Mouse (Mus musculus): ENCODE measurements around the gene Esr1.
"Not testable (repeated sequence)": the region's sequence is repeated elsewhere in the genome, so short reads cannot be mapped to it uniquely, and the experiment has no call there.

Gene Esr1

DNA sequence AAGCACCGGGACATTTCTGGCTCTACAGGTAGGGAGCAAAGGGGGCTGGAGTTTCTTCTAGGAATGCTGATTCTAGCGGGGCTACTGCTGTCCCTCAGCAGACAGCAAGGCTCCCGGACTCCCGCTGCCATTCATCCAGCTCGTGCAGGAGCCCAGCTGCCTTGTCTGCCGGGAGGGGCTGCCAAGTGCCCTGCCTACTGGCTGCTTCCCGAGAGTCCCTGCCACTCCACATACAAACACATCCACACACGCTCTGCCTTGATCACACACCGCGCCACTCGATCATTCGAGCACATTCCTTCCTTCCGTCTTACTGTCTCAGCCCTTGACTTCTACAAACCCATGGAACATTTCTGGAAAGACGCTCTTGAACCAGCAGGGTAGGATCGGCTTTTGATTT is 98.5 kb downstream of the Esr1 start:
- DNase-seq = peak; percentile 2

DNA sequence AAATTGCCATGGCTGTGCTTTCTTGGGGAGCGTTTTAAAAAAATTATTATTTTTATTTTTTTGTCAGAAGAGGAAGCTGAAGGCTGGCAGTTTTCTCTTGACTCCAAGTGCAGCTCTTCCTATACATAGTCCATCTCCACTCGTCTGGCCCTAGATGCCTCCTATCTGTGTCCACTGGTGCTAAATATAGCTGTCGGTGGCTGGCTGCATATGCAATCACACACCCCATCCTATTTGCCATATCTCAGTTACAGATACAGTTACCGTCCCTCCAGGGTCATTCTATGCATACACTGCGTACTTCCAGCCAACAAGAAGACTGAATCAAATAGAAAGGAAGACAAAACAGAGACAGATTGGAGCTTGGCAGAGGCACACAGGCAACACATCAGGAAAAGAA is 100.0 kb downstream of the Esr1 start:
- no peak for DNase-seq

DNA sequence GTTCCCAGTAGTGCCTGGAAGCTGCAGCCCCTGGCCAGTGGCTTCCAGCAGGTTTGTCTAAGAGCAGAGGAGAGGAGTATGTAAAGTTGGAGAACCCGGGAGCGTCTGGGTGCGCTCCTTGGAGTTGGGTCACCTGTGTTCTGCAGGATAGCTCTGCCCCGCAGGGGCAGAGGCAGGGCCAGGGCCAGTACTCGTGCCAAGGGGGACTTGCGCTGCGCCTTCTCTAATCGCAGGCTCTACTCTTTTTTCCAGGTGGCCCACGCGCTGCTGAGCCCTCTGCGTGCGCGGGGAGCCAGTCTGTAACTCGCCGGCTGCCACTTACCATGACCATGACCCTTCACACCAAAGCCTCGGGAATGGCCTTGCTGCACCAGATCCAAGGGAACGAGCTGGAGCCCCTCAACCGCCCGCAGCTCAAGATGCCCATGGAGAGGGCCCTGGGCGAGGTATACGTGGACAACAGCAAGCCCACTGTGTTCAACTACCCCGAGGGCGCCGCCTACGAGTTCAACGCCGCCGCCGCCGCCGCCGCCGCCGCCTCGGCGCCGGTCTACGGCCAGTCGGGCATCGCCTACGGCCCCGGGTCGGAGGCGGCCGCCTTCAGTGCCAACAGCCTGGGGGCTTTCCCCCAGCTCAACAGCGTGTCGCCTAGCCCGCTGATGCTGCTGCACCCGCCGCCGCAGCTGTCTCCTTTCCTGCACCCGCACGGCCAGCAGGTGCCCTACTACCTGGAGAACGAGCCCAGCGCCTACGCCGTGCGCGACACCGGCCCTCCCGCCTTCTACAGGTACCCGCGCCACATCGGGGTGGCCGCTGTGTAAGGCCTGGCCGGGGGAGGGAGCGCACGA is 100.9 kb downstream of the Esr1 start:
- DNase-seq = peak; percentile 2

DNA sequence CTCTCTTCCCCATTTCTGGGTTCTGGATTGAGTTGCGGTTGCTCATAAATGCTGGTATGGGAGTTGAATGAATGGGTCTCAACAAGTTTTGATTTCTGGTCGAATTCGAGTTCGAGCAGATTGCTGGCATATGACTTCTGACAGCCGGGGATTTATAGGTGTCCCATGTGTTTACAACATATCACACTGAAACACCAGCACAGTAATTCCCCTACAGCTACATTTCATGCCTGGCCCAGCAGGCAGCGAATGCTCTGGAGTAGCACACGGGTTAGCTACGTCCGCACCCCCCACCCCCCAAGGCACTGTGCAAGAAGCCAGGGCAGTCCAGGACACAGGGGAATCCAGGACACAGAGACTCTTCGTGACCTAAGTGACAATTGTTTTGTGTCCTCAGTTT is 102.0 kb downstream of the Esr1 start:
- DNase-seq = no peak

DNA sequence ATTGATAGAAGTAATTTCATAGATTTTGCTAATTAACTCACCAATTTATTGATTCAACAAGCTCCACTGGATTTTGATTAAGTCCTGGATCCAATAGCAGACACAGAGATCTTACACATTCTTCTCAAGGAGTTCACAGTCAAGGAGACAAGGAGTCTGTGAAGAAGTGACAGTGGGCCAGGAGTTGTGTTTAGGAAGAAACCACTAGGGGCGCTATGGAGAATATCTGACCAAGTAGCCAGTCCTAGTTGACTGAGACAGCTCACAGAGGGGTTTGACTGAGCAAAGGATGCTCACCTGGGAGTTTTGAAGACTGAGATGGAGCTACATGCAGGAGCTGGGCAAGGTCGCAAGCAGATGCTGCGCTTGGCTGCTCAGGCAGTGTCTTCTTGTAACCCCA is 113.5 kb downstream of the Esr1 start:
- no peak for DNase-seq

DNA sequence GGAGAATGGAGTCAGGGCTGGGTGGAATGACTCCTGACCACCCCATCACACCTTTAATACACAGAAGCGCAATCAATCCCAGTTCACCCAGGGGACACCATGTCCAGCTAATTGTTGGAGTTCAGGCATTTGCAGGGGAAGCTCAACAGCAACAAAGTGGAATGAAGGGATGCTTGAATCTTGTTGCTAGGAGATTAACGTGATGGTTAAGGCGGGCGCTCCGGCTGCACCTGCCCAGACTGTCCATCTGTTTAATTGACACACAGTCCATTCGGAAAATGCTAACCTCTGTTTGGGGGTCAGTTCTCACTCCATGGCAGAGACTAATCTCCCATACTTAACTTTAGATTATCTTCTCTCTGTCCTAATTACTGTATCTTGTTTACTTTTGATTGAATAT is 114.7 kb downstream of the Esr1 start:
- DNase-seq = no peak

DNA sequence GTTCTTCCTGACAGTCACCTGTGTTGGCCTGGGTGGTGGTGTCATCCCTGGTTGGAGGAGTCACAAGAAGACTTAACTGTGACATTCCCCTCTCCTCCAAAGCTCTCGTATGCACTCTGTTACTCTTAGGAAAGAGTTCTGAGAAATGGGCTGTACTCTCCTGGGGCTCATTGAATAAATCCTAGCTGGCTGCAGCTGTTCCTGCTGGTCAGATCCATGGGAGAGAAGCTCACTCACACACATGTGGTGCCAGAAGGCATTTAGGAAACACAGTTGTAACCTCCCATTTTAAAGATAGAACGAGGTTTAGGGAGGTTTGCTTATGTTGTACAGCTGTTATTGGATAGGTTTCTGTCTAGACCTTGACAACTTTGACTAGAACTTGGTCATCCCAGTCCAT is 120.9 kb downstream of the Esr1 start:
- no peak for DNase-seq

DNA sequence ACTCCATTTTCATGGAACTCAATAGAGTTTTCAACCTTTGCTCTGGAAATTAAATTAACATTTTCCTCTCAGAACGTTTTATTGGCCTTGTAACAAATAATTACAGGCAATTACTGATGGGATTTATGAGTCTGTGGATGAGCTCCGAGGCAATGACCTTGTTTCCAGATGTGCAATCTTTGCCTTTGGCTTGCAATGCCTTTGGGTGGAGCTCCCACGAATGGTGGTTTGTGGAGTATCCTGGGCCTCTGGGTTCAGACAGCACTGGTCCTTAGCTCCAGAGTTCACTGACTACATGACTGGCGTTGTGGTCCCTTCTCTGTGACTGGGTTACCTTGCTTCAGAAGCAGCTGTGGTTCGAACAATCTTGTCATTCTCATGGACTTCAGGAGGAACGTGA is 122.6 kb downstream of the Esr1 start:
- DNase-seq = no peak

DNA sequence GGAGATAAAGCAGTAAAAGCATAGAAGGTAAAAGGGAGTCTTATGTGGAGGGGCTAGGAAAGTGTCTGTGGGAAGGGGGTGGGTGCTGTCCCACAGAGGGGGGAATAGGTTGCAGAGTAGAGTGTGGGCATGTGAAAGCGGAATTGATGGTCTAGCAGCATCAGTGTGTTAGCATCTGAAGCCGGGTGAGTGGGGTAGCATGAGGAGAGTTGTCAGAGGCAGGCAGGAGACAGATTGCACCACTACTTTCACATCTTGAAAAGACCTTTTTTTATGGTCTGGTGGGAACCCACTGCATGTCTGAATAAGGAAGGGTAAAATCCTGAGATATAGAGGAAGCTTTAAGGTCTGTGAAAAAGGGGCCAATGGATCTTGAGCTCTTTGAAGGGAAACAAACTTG is 123.5 kb downstream of the Esr1 start:
- DNase-seq = no peak

DNA sequence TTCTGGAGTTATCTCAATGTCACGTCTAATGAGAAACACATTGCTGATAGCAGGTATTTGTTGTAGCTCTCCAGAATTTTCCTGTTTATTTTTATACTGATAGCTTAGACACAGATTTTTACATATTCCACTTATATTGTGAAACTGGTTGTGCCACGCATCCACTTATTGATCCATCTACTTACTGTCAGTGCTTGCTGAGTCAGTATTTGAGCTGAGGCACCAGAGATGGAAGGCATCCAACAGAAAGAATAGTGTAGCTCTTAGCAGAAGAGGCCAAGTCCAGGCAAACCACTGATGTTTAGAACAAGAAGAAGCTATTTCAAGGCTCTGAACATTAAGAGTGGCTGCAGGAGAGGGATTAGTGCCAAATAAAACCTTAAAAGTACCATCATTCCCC is 126.9 kb downstream of the Esr1 start:
- DNase-seq = no peak

DNA sequence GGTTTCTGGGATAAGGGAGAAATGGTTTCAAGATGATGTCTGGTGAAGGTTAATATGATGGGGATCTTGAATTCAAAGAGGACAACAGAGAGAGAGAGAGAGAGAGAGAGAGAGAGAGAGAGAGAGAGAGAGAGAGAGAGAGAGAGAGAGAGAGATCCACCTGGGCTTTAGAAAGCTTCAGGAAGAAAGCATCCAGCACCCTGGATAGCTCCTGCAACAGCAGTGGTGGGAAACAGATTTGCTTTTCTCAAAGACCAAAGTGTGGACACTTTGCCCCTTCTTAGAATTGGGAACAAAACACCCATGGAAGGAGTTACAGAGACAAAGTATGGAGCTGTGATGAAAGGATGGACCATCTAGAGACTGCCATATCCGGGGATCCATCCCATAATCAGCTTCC is 139.7 kb downstream of the Esr1 start:
- not testable (repeated sequence) for DNase-seq

DNA sequence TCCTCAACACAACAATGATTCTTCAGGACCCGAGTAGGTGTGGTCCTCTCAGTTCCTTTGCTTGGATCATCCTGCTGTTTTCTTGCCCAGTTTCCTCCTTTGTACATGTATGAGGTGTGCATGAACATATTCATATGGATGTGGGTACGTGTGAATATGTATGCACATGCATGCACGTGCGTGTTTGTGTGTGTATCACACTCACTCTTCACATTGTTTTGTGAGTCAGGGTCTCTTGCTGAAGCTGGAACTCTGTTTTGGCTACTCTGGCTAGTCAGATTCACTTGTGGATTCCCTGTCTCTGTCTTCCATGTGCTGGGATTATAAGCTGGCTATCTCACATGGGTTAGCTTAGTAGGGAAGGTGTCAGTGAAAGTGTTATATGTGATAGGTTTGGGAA is 141.6 kb downstream of the Esr1 start:
- no peak for DNase-seq

DNA sequence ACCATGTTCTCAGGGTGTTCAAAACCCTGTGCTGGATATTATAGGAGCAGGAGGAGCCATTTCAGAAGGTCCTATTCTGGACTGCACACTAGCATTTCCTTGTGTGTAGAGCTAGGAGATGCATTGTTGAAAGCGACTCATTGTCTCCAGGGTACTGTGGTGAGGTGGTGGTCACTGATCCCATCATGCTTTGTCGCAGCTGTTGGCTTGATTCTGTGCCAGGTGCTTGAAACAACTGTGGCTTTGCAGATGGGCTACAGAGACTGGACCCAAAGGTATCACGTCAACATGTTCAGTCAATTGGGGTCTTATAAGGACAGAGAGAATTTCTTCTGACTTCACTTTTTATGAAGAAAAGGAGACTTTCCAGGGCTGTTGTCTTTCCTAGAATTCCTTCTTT is 164.1 kb downstream of the Esr1 start:
- no peak for DNase-seq

DNA sequence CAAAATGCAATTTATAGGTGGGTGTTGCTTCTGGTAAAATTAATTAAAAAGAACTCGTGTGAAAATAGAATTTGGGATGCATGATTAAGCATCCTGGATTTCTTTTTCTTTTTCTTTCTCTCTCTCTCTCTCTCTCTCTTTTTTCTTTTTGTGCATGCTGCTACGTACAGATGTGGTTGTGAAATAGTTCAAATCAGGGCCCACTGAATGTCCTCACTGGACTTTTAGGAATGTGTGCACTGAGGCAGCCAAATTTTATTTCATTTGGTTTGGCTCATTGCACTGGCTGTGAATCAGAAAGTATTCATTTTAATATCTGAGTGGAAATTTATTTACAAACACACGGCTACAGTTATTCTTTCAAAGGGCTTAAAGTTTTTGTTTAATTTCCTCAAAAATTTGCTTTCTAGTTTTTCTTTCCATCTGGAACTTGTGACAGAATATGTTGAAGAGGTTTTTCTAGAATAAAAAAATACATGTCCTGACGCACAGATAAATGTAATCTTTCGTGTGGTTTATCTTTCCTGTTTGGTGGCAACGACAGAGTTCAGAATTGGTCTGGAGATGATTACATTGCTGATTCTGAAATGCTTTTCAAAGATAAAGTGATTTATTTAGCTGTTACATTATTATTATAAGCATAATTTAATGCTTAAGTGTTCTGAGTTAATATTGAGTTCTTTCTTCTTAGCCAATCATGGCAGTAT is 164.8 kb downstream of the Esr1 start:
- no peak for DNase-seq

DNA sequence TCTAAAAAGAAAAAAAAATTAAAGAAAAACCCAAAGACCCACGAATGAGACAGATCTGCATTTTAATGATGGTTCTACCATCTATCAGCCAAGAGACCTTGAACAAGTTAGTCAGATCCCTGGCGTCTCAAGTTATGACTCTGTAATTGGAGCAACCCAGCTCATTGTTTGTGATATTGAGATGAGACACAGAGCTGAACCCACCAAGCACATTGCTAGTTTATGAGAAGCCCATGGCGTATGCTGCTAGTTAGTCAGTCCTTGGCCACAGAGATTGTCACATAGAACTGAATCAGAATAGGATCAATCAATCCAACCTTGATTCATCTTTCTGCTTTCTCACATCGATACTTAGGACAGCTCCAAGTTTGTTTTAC is 165.3 kb downstream of the Esr1 start:
- DNase-seq = no peak

DNA sequence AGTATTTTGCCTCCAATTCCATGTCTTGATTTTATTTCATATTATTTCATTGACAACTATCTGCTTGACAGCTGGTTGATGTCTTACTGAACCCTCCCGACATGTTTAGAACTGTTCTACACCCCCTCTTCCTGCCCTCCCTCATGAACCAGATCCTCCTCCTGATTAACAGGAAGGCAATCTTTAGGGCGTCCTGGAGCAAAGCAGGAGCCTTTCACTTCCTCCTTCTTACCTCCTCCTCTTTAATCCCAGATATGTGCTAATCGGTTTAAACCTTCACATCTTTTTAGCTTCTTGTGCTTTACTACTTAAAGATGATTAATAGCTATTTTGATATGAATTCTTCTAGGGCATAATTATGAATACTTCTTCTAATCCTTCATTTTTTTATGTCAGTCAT is 166.6 kb downstream of the Esr1 start:
- DNase-seq = no peak

DNA sequence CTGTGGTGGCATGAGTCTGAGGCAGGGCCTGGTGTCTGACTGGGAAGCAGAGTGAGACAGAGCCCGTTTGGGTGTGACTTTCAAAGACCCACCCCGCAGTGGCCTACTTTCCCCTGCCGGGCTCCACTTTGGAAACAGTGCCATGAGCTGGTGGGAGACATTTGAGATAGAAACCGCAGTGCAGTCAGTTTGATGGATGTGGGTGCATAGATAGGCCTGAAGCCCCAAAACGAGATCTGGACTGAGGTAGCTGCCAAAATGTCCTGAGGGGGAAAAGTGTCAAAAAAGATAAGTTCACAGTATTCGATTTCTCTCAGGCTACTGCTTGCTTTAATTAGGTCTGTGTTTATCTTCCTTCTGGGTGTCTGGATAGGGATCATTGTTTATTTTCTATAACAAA is 169.5 kb downstream of the Esr1 start:
- no peak for DNase-seq

DNA sequence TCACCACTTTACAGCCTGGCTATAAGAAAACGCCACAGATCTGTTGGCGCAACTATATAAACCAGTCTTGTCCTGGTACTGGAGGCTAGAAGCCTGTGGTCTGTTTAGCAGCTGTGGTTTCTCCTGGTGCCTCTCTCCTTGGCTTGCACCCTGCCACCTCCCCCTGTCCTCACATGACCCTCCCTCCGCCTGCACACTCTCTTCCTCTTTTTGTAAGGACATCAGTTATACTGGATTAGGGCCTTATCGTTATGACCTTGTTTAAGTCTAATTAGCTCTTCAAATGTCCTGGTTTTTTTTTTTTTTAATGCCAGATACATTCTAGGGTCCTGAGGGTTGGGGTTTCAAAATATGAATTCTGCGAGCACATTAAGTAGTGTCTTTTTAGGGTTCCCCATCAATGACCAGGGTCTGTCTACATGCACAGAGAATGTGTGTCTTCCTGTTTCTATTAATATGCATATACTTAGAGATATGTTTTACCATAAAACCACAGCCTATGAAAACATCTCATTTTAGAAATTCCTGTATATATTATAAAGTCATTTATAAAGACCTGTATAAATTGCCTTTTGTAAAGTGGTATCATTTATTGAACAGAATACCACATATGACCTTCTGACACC is 175.7 kb downstream of the Esr1 start:
- no peak for DNase-seq

DNA sequence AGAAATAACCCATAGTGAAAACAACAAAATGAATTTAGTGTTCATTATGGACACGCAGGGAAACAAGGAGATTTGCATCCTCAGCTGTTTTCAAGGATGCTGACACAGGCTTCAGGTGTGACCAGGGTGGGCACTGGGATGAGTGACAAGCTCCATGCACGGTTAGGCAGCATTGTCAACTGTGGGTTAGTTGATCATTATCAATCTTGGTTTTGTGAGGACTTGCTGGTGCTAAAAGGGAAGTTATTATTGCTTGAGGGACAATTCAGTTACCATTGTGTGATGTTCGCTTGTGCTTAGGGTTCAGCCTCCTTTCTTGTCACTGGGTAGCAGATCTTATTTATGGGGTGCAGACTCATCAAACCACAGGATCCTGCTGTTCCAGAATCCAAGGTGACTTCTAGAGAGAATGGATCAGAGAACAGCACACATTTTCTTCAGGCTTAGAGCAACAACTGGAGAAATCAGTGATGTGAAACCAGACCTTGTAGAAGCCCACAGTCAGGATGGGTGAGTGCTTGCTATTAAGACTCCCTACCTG is 186.9 kb downstream of the Esr1 start:
- DNase-seq = no peak

DNA sequence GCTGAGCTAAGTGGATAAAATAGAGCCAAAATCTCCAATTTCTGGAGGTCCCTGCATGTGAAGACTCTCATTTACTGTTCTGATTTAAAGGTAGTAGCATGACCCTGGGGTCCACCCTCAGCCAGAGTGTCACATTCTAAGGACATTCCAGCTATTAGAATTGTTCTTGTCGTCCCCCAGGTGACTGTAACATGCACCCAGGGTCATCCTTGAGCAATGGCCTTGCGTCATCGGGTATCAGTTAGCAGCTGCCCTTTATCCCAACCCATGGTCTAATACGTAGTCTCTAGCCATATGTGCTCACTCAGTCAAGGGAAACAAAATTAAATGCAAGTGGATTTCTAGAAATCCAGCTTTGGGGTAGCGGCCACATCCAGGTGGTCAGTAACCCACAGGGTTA is 213.0 kb downstream of the Esr1 start:
- no peak for DNase-seq

DNA sequence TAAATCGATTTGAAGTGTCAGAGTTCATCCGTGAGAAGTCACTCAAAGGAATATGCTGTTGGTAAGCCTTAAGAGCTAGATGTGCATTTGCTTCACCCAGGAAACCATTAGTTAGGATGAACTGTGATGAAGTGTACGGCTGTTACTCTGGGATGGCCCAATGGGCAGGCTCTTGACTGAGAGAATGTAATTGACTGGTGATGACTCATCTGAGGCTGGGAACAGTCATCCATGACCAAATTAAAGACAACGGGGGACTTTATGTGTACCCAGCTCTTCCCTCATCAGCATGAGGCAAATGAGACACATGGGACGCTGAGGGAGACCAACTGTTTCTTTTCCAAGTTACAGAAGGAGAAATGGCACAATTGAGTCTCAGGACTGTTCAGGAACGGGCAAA is 219.2 kb downstream of the Esr1 start:
- no peak for DNase-seq

DNA sequence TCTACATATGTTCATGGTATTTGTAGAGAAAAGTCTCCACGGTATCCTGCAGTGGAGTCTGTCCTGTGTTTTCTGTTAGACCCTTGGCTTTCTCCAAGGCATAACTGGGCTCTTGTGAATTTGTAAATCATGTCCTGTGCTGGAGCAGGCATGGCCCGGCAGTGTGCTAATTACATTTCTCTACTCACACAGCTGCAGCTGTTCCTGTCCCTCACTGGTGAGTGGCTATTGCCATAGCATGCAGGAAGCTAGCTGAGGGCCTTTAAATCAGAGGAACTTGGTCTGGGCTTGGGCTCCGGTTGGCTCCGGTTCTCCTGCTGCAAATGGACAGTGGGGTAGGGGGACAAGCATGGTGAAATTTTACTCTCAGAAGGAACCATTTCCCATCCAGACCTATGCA is 226.7 kb downstream of the Esr1 start:
- no peak for DNase-seq

DNA sequence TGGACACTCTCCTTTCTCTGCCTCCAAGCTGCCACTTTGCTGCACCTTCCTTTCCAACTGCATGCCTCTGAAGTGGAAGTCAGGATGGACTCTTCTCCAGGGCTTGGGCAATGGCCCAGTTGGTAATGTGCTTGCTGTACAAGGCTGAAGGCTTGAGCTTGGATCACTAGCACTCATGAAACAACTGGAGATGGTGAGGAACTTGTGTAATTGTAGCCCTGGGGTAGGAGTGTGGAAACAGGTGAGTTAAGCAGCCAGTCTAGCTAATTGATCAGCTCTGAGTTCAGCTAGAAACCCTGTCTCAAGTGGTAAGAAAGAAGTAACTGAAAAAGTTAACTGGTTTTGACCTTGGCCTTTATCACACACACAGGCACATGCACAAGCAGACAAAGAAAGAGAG is 229.6 kb downstream of the Esr1 start:
- no peak for DNase-seq

DNA sequence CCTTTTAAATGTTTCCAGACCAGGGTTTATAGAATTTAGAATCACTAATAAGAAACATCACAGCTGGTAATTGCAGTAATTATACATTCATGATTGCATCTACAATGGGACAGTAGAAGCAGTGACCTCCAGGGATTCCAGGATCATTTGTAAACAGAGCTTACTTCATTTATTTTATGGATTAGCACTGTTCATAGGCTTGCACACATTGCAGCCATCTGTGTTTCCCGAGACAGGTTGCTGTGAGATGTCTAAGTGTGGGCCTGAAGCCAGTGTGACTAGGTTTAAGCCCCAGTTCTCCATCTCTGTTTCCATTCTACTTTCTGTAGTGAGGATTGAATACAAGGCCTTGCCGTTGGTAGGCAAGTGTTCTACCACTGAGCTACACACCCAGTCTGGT is 236.1 kb downstream of the Esr1 start:
- no peak for DNase-seq
